Mouse (Mus musculus) gastrocnemius, postnatal 14 days (tissue): ENCODE data around the gene Adamts20. TPM values are rescaled to one million over a fixed set of nuclear protein-coding genes. Genes with fewer than 3 reads are reported as not detected.

Experiments
- DNase-seq: peaks from one replicate; pipeline ENCODE4 v3.0.0; 2021; ENCODE audit warnings: mixed read lengths
- intact Hi-C: fragments of 180-260 bp; cut with DNase I; formaldehyde crosslinking; loops from one replicate; pipeline ENCODE4 v1.15.1; 2025; ENCODE audit warnings: low total_unique reads
- total RNA-seq, 2 experiments: library from RNA; stranded (reverse); gene quantifications; 2 replicates each; pipeline ENCODE4 v1.2.3; 2021

Adamts20 gene
- total RNA-seq, 2 experiments from 2014 or later, result 15.4 to 19.6 TPM

GRCm38 (mm10) chr15:94452848-94453247, 12.4 kb downstream of the Adamts20 start:
- intact Hi-C loops, result no loop called here
- no peak for DNase-seq

DNA sequence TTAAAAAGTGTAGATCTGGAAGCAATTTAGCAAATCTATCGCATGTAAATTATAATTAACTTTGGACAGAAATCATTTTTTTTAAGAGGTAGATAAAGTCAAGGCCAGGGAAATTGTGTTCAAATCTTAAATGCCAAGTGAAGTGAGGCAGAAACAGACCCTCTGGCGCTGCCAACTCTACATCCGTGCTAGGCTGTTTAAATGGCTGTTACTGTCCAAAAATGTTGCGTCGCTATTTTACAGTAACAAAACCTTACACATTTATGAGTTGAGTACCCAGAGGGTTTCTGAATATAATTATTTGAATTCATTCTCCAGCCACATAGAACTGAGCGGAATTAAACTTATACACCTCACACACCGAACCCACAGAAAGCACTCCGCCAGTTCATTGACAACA, 13.6 kb downstream of the Adamts20 start:
- DNase-seq, result no peak
- intact Hi-C loops, result no loop called here

DNA sequence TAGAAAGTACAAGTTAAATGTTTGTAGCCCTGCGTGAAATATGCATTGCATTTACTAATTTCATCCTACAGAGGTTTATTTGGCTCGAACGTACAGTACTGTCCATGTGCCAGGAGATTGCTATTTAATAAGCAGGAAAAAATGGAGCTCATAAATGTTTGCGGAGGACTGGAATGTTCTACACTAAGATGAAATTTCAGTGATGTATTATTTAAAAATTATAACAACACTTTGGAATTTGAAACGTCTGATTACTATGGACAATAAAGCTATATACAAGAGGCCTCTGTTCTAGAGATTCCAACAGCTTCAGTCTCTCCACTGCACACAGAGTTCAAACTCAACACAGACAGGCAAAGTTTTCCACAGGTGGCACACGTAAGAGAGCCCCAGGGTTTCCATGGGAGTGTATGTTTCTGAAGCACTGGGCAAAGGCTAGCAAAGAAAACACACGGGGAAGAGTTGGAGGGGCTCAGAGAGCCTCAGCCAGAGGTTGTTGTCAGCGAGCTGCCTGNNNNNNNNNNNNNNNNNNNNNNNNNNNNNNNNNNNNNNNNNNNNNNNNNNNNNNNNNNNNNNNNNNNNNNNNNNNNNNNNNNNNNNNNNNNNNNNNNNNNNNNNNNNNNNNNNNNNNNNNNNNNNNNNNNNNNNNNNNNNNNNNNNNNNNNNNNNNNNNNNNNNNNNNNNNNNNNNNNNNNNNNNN, 20.6 kb downstream of the Adamts20 start:
- no peak for DNase-seq
- intact Hi-C loops, result no loop called here

GRCm38 (mm10) chr15:94444043-94444436, 21.2 kb downstream of the Adamts20 start:
- DNase-seq, result peak; percentile 11

GRCm38 (mm10) chr15:94443025-94443424, 22.2 kb downstream of the Adamts20 start:
- intact Hi-C loops, result no loop called here
- DNase-seq, result no peak

More at GRCm38 (mm10) chr15:94444043-94444436, 21.2 kb downstream of the Adamts20 start:
- intact Hi-C loops, result no loop called here

- DNase-seq, result no peak
- intact Hi-C loops, result no loop called here
These were observed 29.7 kb downstream of the Adamts20 start for GRCm38 (mm10) chr15:94435532-94435931.

DNA sequence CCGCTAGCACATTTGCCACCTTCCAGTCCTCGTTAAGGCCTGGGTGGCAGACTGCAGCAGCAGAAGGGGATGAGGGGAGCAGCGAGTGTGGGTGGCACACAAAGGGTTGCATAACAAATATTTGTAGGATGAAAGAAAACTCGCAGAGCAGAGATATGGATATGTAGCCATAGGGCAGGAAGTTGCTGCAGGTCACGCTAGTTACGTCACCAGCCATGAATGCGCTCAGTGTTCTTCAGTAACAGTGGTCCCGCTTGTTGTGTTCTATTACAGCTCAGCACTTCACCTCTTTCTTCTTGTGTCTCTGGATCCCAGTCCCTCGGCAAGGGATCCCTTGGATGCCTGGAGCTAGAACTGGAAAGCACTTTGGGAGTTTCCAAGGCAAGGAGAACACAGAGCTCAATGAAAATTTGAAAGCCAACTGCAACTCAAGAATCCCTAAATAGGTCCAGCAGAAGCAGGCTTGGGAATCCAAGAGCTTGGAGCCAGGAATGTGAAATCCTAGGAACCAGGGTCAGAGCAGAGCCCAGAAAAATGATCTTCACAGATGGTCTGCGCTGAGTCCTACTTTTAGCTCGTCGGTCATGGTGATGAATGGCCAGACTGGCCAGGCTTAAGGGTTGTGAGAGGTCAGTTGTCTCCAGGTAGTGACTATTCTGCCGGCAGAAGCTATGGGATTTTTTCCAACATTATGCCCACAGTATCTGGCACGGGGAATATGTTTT, 34.4 kb downstream of the Adamts20 start:
- intact Hi-C loops, result no loop called here

DNA sequence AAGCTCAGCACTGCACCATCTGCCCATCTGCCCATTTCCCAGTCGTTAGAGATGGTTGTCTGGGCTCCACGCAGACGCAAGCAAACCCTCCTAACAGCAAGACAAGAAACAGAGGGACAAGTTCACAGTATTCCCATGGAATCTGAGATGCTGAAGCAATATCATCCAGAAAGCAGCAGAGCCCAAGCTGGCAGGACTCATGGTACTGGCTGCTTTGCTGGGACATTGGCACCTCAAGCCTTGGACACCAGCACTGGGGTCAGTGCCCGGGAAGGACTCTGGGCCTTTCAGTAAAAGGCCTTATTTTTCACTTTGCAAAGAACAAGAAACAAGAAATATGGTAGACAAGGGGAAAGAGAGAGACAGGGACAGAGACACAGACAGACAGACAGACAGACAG, 36.5 kb downstream of the Adamts20 start:
- intact Hi-C loops, result no loop called here
- peak; percentile 40 for DNase-seq

More for the DNA sequence above, 34.4 kb downstream of the Adamts20 start:
- peak; percentile 32 for DNase-seq

GRCm38 (mm10) chr15:94427482-94428214, 37.6 kb downstream of the Adamts20 start:
- intact Hi-C loops, result no loop called here
- DNase-seq, result no peak

GRCm38 (mm10) chr15:94420526-94420925, 44.7 kb downstream of the Adamts20 start:
- no peak for DNase-seq
- intact Hi-C loops, result no loop called here

GRCm38 (mm10) chr15:94419167-94419566, 46.1 kb downstream of the Adamts20 start:
- no peak for DNase-seq
- intact Hi-C loops, result no loop called here

GRCm38 (mm10) chr15:94418427-94418826, 46.8 kb downstream of the Adamts20 start:
- no peak for DNase-seq
- intact Hi-C loops, result no loop called here

DNA sequence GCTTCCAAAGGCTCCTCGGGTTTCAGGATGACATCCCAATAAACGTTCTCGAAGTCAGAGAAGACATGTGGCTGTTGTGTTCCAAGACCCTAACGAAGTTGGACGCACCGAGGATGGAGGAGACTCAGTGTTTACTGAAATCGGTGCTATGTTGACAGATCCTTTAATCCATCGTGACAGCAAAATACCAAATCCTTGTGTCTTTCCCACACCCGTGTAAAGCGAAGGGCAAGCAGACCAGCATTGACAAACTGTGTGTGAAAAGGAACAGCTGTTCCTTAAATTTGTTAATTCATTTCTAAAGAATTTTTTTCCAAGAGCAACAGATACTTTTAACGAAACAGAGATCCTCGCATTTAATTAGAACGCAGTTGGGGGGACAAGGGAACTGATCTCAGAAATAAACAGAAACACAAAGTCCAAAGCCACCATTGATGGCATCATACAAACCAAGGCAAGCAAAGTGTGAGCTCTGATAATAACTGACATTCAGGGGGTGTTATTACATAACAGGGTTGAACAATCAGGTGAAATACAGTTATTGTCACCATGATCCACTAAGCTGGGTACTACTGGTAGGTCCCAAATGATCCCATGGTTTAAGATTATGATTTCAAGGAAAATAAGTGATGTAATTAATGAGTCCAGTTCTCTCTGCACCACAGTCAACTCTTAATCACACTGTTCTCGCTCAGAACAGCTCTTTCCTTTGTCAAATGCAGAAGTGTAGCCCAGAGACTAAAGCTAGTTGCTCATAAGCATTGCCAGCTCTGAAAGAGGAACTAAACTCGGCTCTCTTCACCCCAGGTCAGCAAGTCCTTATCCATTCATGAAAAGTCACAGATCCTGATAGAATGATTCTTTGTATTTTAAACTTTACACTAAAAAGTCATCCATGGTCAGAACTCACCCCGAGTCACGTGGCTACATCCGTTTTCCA, 47.7 kb downstream of the Adamts20 start:
- intact Hi-C loops, result no loop called here

DNA sequence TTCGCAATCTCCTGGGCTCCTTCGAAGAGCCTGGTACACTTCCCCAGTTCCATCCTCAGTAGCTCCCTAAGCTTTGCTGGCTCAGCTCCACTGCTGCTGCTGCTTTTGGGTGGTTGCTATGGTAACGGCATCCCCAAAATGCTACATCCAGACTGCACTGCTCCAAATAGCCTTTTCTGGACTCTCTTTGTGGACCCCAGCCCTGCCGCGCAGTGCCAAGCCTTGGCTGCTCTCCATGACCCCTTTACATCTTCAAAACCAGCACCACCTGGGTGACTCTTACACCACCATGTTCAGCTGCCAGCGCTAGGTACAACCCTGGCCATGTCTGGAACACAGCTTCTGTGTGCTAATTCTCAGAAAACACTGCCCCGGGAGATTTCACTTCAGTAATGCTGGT, 55.4 kb downstream of the Adamts20 start:
- intact Hi-C loops, result no loop called here
- no peak for DNase-seq

More for the DNA sequence above, 47.7 kb downstream of the Adamts20 start:
- DNase-seq, result no peak

DNA sequence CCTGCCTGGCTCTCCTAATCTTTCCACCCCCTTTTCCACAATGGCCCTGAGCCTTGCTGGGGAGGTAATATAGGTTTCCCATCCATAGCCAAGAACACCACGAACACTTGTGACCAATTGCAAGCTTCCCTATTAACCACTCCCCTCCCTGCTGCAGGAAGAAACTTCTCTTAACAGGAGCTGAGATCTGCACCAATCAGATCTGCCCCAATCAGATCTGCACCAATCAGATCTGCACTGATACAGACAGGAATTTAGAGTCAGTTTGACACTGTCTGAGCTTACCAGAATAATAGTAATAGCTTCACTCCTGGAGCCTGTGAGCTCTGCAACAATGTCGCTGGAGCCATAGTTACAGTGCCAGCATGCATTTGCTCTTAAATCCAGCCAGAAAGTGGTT, 58.9 kb downstream of the Adamts20 start:
- no peak for DNase-seq
- intact Hi-C loops, result no loop called here

DNA sequence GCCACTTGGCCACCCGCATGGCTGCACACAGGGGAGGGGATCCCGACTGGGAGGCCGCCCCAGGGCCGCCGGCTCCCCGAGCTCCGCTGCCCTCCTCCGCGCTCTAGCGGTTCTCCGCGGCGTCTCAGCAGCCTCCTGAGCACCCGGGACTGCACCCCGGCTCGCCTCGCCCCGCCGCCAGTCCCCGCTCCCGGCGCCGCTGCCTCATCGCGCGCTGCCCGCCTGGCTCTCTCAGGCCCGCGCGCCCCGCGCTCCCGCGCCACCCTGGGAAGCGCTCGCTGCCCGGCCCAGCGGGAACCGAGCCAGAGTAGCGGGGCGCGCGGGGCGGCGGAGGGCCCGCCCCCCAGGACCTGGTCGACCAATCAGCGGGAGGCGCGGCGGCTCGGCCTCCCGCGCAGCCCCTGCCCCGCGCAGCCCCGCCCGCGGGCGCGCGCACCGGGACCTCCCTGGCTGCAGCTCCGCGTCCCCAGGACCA, 61.1 kb downstream of the Adamts20 start:
- DNase-seq, result peak; percentile 85
- intact Hi-C loops, result no loop called here

DNA sequence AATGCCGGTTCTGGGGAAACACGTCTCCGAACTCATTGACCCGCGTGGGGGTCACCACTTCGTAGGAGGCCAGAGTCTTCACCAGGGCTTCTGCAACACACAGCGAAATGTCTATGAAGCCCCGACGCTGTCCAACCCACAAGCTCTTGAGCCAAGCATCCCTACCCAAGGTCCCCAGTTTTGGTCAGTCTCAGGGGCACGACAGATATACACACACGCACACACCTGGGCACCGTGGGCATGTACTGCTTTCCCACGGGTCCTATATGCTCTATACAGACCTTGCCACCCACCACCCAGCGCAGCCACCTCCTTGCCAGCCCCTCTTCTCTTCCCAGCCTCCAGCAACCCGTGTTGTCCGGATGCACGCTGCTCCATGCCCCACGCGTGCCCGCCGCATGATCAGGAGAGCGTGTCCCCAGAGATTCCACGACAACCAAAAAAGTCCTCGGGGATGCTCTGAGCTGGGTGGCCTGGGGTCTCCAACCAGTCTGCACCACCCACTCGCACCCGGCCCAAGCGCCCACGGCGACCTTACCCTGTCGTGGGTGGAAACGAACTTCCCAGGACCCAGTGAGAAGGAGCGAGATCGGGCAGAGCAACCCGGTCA, 61.7 kb downstream of the Adamts20 start:
- DNase-seq, result no peak
- intact Hi-C loops, result no loop called here

GRCm38 (mm10) chr15:94403018-94403417, 62.2 kb downstream of the Adamts20 start:
- intact Hi-C loops, result no loop called here
- no peak for DNase-seq

GRCm38 (mm10) chr15:94392737-94393136, 72.5 kb downstream of the Adamts20 start:
- intact Hi-C loops, result no loop called here
- DNase-seq, result no peak
